Mouse (Mus musculus) embryonic facial prominence, embryonic 15.5 days (tissue): Measurements from ENCODE around the gene Ptprg. TPM values are rescaled to one million over a fixed set of nuclear protein-coding genes. Genes with fewer than 3 reads are reported as not detected.

Experiments used
- ATAC-seq: fragments of 200-750 bp; cut with Nextera tagmentation; 2 replicates; pipeline ENCODE4 v1.8.0; 2017; ENCODE audit warnings: low read depth, moderate TSS enrichment; ENCODE audit not compliant: insufficient number of reproducible peaks, low FRiP score, low TSS enrichment
- H3K27ac ChIP-seq: fragments of 300-500 bp; sonication (generic); replicated peaks from 2 replicates; pipeline ENCODE4 v1.5.1; 2015; ENCODE audit warnings: mild to moderate bottlenecking, inconsistent platforms
- H3K27me3 ChIP-seq: fragments of 300-500 bp; sonication (generic); 2 replicates; pipeline ENCODE4 v1.6.1; 2015; ENCODE audit warnings: inconsistent platforms
- H3K36me3 ChIP-seq: fragments of 300-500 bp; sonication (generic); 2 replicates; pipeline ENCODE4 v1.6.1; 2015; ENCODE audit warnings: mild to moderate bottlenecking, inconsistent platforms
- H3K4me1 ChIP-seq: fragments of 300-500 bp; sonication (generic); 2 replicates; pipeline ENCODE4 v1.6.1; 2015; ENCODE audit warnings: inconsistent platforms
- H3K4me2 ChIP-seq: fragments of 300-500 bp; sonication (generic); replicated peaks from 2 replicates; pipeline ENCODE4 v1.6.1; 2015; ENCODE audit warnings: mild to moderate bottlenecking, inconsistent platforms
- H3K4me3 ChIP-seq: fragments of 300-500 bp; sonication (generic); replicated peaks from 2 replicates; pipeline ENCODE4 v1.5.1; 2015; ENCODE audit warnings: mild to moderate bottlenecking, inconsistent platforms
- H3K9ac ChIP-seq: fragments of 300-500 bp; sonication (generic); 2 replicates; pipeline ENCODE4 v1.6.1; 2015; ENCODE audit warnings: inconsistent platforms
- H3K9me3 ChIP-seq: fragments of 300-500 bp; sonication (generic); replicated peaks from 2 replicates; pipeline ENCODE4 v1.6.1; 2016; ENCODE audit warnings: inconsistent platforms
- WGBS: fragments of 180-500 bp; shearing (Covaris S2); methylation state at CpG from one replicate; pipeline ENCODE4 v1.1.7; 2015; 5-methylcytosine and 5-hydroxymethylcytosine counted together
- polyA plus RNA-seq: library from polyadenylated mRNA; unstranded; fragments of >200 nt; fragmentation: Nextera tagmentation; extraction: Ambion mirVana; gene quantifications from 2 replicates; pipeline ENCODE4 v1.2.1, GENCODE M21; 2015

The Ptprg gene
- polyA plus RNA-seq, 1 experiment from 2014 or later, result 25.6 TPM

GRCm38 (mm10) chr14:11688142-11688541, 134.8 kb downstream of the Ptprg start:
- Histone ChIP-seq H3K4me3 (no peak overlapping the region), H3K27ac (no peak overlapping the region), H3K4me2 (no peak overlapping the region), H3K9me3 (no peaks in the 10 kb centered on the region), H3K9ac (no peak overlapping the region), H3K27me3 (no peaks in the 10 kb centered on the region), H3K36me3 (no peaks in the 10 kb centered on the region), H3K4me1 (peaks cover 13% of the 10 kb centered on the region)
- 80% methylated on average over 6 of the region's 6 CpGs for WGBS
- no peak for ATAC-seq

GRCm38 (mm10) chr14:11690066-11690465, 136.7 kb downstream of the Ptprg start:
- Histone ChIP-seq H3K4me3 (no peak overlapping the region), H3K4me1 (0 out of 2 replicates have a peak, but pooled peaks cover 4% of the 10 kb centered on the region), H3K4me2 (no peak overlapping the region), H3K27ac (no peak overlapping the region), H3K36me3 (no peaks in the 10 kb centered on the region), H3K9ac (no peak overlapping the region), H3K27me3 (no peaks in the 10 kb centered on the region), H3K9me3 (no peaks in the 10 kb centered on the region)
- 79% methylated on average over 1 of the region's 1 CpGs for WGBS
- ATAC-seq, result no peak

- Histone ChIP-seq H3K27me3 (no peaks in the 10 kb centered on the region), H3K4me2 (no peak overlapping the region), H3K4me1 (0 out of 2 replicates have a peak, but pooled peaks cover 4% of the 10 kb centered on the region), H3K9ac (no peak overlapping the region), H3K4me3 (no peak overlapping the region), H3K9me3 (no peaks in the 10 kb centered on the region), H3K27ac (no peak overlapping the region), H3K36me3 (no peaks in the 10 kb centered on the region)
- WGBS, result 93% methylated on average over 3 of the region's 3 CpGs
- no peak for ATAC-seq
Measured at GRCm38 (mm10) chr14:11691531-11691930, 138.2 kb downstream of the Ptprg start.

- H3K9me3 ChIP-seq, result no peaks in the 10 kb centered on the region
- no peaks in the 10 kb centered on the region for H3K4me1 ChIP-seq
- H3K4me2 ChIP-seq, result no peak overlapping the region
- no peak overlapping the region for H3K9ac ChIP-seq
- no peak overlapping the region for H3K4me3 ChIP-seq
- H3K27me3 ChIP-seq, result no peaks in the 10 kb centered on the region
- 73% methylated on average over 4 of the region's 4 CpGs for WGBS
- no peak overlapping the region for H3K27ac ChIP-seq
- no peaks in the 10 kb centered on the region for H3K36me3 ChIP-seq
- no peak for ATAC-seq
Measured at GRCm38 (mm10) chr14:11698880-11699279, 145.5 kb downstream of the Ptprg start.

DNA sequence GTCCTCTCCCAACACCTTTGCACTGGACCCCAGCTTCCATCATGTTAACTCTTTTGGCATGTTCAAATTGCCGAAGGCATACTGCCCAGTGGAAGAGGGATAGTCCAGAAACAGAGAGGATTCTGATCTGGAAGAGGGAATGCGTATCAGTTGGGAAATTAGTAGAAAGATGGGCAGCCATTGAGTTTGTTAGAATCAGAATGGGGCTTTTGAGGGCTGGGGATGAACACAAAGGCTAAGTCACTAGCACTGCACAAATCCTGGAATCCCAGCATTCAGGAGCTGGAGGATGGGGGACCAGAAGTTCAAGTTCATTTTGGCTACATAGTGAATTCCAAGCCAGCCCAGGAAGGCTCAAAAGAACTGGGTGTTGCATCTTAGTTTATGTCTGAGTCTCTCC, 146.3 kb downstream of the Ptprg start:
- Histone ChIP-seq H3K9ac (no peak overlapping the region), H3K4me3 (no peak overlapping the region), H3K27ac (no peak overlapping the region), H3K4me2 (no peak overlapping the region), H3K4me1 (0 out of 2 replicates have a peak, but pooled peaks cover under 1% of the 10 kb centered on the region), H3K27me3 (no peaks in the 10 kb centered on the region), H3K9me3 (no peaks in the 10 kb centered on the region), H3K36me3 (no peaks in the 10 kb centered on the region)
- 97% methylated on average over 2 of the region's 2 CpGs for WGBS
- no peak for ATAC-seq

- no peak overlapping the region for H3K4me2 ChIP-seq
- WGBS, result 79% methylated on average over 9 of the region's 9 CpGs
- H3K4me3 ChIP-seq, result no peak overlapping the region
- H3K36me3 ChIP-seq, result no peaks in the 10 kb centered on the region
- ATAC-seq, result no peak
- no peaks in the 10 kb centered on the region for H3K27me3 ChIP-seq
- H3K9ac ChIP-seq, result no peak overlapping the region
- peaks cover 6% of the 10 kb centered on the region; the same call in 1 of the 2 replicates for H3K4me1 ChIP-seq
- no peak overlapping the region for H3K27ac ChIP-seq
- no peaks in the 10 kb centered on the region for H3K9me3 ChIP-seq
Measured at GRCm38 (mm10) chr14:11701516-11702249, 148.4 kb downstream of the Ptprg start.

- H3K4me2 ChIP-seq, result no peak overlapping the region
- H3K4me3 ChIP-seq, result no peak overlapping the region
- 53% methylated on average over 11 of the region's 11 CpGs for WGBS
- ATAC-seq, result no peak
- H3K27ac ChIP-seq, result no peak overlapping the region
- peaks cover 6% of the 10 kb centered on the region; the same call in 1 of the 2 replicates for H3K4me1 ChIP-seq
- no peak overlapping the region for H3K9ac ChIP-seq
- H3K9me3 ChIP-seq, result no peaks in the 10 kb centered on the region
- no peaks in the 10 kb centered on the region for H3K36me3 ChIP-seq
- H3K27me3 ChIP-seq, result no peaks in the 10 kb centered on the region
Measured at GRCm38 (mm10) chr14:11702770-11703477, 149.6 kb downstream of the Ptprg start.

DNA sequence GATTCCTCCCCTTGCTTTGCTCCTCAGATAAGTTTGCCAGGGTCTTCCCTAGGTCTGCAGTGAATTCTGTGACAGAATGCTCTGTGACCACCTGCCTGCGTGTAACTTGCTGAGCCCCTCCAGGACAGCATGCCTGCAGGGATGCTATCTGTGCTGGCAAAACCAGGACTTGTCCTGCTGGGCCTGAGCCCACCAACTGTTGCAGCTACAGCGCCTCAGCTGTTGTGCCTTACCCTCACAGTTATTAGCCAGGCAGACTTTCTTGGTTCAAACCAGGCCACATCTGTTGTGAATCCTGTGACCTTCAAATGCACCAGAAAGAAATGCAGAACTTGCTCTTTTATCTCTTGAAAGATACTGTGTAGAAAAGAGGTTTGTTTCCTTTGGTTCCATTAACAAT, 151.5 kb downstream of the Ptprg start:
- Histone ChIP-seq H3K9ac (no peak overlapping the region), H3K36me3 (no peaks in the 10 kb centered on the region), H3K4me3 (no peak overlapping the region), H3K27me3 (no peaks in the 10 kb centered on the region), H3K27ac (no peak overlapping the region), H3K9me3 (no peaks in the 10 kb centered on the region), H3K4me1 (peaks cover 6% of the 10 kb centered on the region; the same call in 1 of the 2 replicates), H3K4me2 (no peak overlapping the region)
- WGBS, result 30% methylated on average over 2 of the region's 2 CpGs
- ATAC-seq, result no peak

- Histone ChIP-seq H3K4me1 (peaks cover 6% of the 10 kb centered on the region; the same call in 1 of the 2 replicates), H3K27ac (no peak overlapping the region), H3K9ac (no peak overlapping the region), H3K27me3 (no peaks in the 10 kb centered on the region), H3K36me3 (no peaks in the 10 kb centered on the region), H3K9me3 (no peaks in the 10 kb centered on the region), H3K4me2 (no peak overlapping the region), H3K4me3 (no peak overlapping the region)
- WGBS, result 76% methylated on average over 2 of the region's 2 CpGs
- ATAC-seq, result no peak
Measured at GRCm38 (mm10) chr14:11709352-11709751, 156.0 kb downstream of the Ptprg start.

DNA sequence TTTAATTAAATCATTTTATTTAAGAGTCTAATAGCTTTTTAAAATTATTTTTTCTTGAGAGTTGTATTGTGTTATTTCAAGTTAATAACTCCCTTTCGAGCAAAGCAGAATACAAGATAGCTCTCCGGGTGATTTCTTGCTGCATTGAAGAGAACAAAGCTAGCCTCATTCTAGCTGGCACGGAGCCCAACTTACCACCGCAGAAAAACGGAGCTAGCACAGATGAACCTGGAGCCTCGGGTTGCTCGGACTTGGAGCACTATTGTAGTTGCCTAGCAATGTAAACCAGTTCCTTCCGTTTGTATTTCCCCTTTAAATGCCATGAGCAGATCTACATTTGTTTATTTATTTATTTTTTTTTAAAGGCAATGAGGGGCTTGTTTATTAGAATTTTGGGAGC, 156.5 kb downstream of the Ptprg start:
- Histone ChIP-seq H3K4me2 (no peak overlapping the region), H3K9me3 (no peaks in the 10 kb centered on the region), H3K4me1 (peaks cover 4% of the 10 kb centered on the region; the same call in 1 of the 2 replicates), H3K36me3 (no peaks in the 10 kb centered on the region), H3K4me3 (no peak overlapping the region), H3K27me3 (no peaks in the 10 kb centered on the region), H3K27ac (no peak overlapping the region), H3K9ac (no peak overlapping the region)
- WGBS, result 44% methylated on average over 8 of the region's 8 CpGs
- no peak for ATAC-seq

- no peak for ATAC-seq
- H3K27me3 ChIP-seq, result no peaks in the 10 kb centered on the region
- H3K4me2 ChIP-seq, result no peak overlapping the region
- 89% methylated on average over 9 of the region's 9 CpGs for WGBS
- no peaks in the 10 kb centered on the region for H3K9me3 ChIP-seq
- H3K4me3 ChIP-seq, result no peak overlapping the region
- no peak overlapping the region for H3K27ac ChIP-seq
- no peaks in the 10 kb centered on the region for H3K4me1 ChIP-seq
- no peaks in the 10 kb centered on the region for H3K36me3 ChIP-seq
- no peak overlapping the region for H3K9ac ChIP-seq
Measured at GRCm38 (mm10) chr14:11710410-11711122, 157.2 kb downstream of the Ptprg start.
